Mouse (Mus musculus) liver, embryonic 13.5 days (tissue): Measurements from ENCODE around the gene Srsf1. TPM values are rescaled to one million over a fixed set of nuclear protein-coding genes. Genes with fewer than 3 reads are reported as not detected.
"Not testable (repeated sequence)": the region's sequence is repeated elsewhere in the genome, so short reads cannot be mapped to it uniquely, and the experiment has no call there.

Experiments used
- ATAC-seq: fragments of 200-750 bp; cut with Nextera tagmentation; 2 replicates; pipeline ENCODE4 v1.8.0; 2017; ENCODE audit warnings: low read depth, mild to moderate bottlenecking, moderate number of reproducible peaks, moderate library complexity
- DNase-seq: peaks from one replicate; pipeline ENCODE4 v3.0.0; 2022
- H3K27ac ChIP-seq: fragments of 300-500 bp; sonication (generic); 2 replicates; pipeline ENCODE4 v1.5.1; 2015; ENCODE audit warnings: moderate library complexity, mild to moderate bottlenecking, inconsistent platforms
- H3K27me3 ChIP-seq: fragments of 300-500 bp; sonication (generic); 2 replicates; pipeline ENCODE4 v1.6.1; 2015; ENCODE audit warnings: mild to moderate bottlenecking, inconsistent platforms
- H3K36me3 ChIP-seq: fragments of 300-500 bp; sonication (generic); 2 replicates; pipeline ENCODE4 v1.6.1; 2015; ENCODE audit warnings: mild to moderate bottlenecking, inconsistent platforms
- H3K4me1 ChIP-seq: fragments of 300-500 bp; sonication (generic); replicated peaks from 2 replicates; pipeline ENCODE4 v1.6.1; 2015; ENCODE audit warnings: inconsistent platforms
- H3K4me2 ChIP-seq: fragments of 300-500 bp; sonication (generic); 2 replicates; pipeline ENCODE4 v1.6.1; 2015; ENCODE audit warnings: inconsistent platforms, mild to moderate bottlenecking, moderate library complexity
- H3K4me3 ChIP-seq: fragments of 300-500 bp; sonication (generic); replicated peaks from 2 replicates; pipeline ENCODE4 v1.5.1; 2015; ENCODE audit warnings: mild to moderate bottlenecking, inconsistent platforms
- H3K9ac ChIP-seq: fragments of 300-500 bp; sonication (generic); 2 replicates; pipeline ENCODE4 v1.6.1; 2015; ENCODE audit warnings: mild to moderate bottlenecking, inconsistent platforms
- H3K9me3 ChIP-seq: fragments of 300-500 bp; sonication (generic); replicated peaks from 2 replicates; pipeline ENCODE4 v1.6.1; 2016; ENCODE audit warnings: inconsistent platforms
- WGBS: fragments of 180-500 bp; shearing (Covaris S2); methylation state at CpG from one replicate; pipeline ENCODE4 v1.1.7; 2015; ENCODE audit not compliant: insufficient replicate concordance; 5-methylcytosine and 5-hydroxymethylcytosine counted together
- polyA plus RNA-seq: library from polyadenylated mRNA; unstranded; fragments of >200 nt; fragmentation: Nextera tagmentation; extraction: Ambion mirVana; gene quantifications from 2 replicates; pipeline ENCODE4 v1.2.1, GENCODE M21; 2015

The Srsf1 gene
- polyA plus RNA-seq, 1 experiment from 2014 or later = 157 TPM

DNA sequence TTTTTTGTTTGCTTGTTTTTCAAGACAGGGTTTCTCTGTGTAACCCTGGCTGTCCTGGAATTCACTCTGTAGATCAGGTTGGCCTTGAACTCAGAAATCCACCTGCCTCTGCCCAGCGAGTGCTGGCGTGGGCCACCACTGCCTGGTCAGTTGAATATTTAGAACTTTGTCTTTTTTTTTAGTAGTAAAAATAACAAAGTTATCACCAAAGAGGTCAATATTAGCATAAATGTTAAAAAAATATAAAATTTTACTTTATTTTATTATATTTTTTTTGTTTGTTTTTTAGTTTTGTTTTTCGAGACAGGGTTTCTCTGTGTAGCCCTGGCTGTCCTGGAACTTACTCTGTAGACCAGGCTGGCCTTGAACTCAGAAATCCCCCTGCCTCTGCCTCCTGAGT lies 2.0 kb upstream of the Srsf1 start:
- 93% methylated on average over 3 of the region's 3 CpGs for WGBS
- not testable (repeated sequence) for H3K27me3 ChIP-seq, ATAC-seq, DNase-seq, H3K9me3 ChIP-seq
- Histone ChIP-seq H3K27ac (peak overlapping the region; percentile 99), H3K36me3 (peaks cover 18% of the 10 kb centered on the region), H3K4me2 (peak overlapping the region; percentile 80), H3K4me1 (peaks cover 30% of the 10 kb centered on the region), H3K9ac (peak overlapping the region; percentile 100), H3K4me3 (peak overlapping the region; percentile 100)

- Histone ChIP-seq H3K4me1 (peaks cover 37% of the 10 kb centered on the region), H3K4me3 (peak overlapping the region; percentile 100), H3K36me3 (peaks cover 24% of the 10 kb centered on the region), H3K4me2 (peak overlapping the region; percentile 80), H3K9ac (peak overlapping the region; percentile 100), H3K9me3 (no peaks in the 10 kb centered on the region), H3K27ac (peak overlapping the region; percentile 99), H3K27me3 (no peaks in the 10 kb centered on the region)
- 43% methylated on average over 4 of the region's 4 CpGs for WGBS
- ATAC-seq (peak; percentile 62), DNase-seq (peak; percentile 48)
These were observed 1.3 kb upstream of the Srsf1 start for GRCm38 (mm10) chr11:88045878-88046277.

GRCm38 (mm10) chr11:88046323-88046937 lies 743 bp upstream of the Srsf1 start:
- Histone ChIP-seq H3K27me3 (no peaks in the 10 kb centered on the region), H3K4me2 (peak overlapping the region; percentile 80), H3K36me3 (peaks cover 27% of the 10 kb centered on the region), H3K4me1 (peaks cover 40% of the 10 kb centered on the region), H3K9ac (peak overlapping the region; percentile 100), H3K4me3 (peak overlapping the region; percentile 100), H3K9me3 (no peaks in the 10 kb centered on the region), H3K27ac (peak overlapping the region; percentile 99)
- WGBS = 30% methylated on average over 17 of the region's 17 CpGs
- DNase-seq (peak; percentile 56), ATAC-seq (no peak)

GRCm38 (mm10) chr11:88047871-88048531 lies 828 bp downstream of the Srsf1 start:
- Histone ChIP-seq H3K27ac (peak overlapping the region; percentile 99), H3K4me2 (peak overlapping the region; percentile 80), H3K4me3 (peak overlapping the region; percentile 100), H3K4me1 (peaks cover 44% of the 10 kb centered on the region), H3K9ac (peak overlapping the region; percentile 100), H3K36me3 (peaks cover 37% of the 10 kb centered on the region), H3K27me3 (no peaks in the 10 kb centered on the region), H3K9me3 (no peaks in the 10 kb centered on the region)
- DNase-seq (peak; percentile 51), ATAC-seq (peak; percentile 46)
- under 1% methylated on average over 63 of the region's 76 CpGs for WGBS

- Histone ChIP-seq H3K9me3 (no peaks in the 10 kb centered on the region), H3K27ac (peak overlapping the region; percentile 99), H3K36me3 (peaks cover 42% of the 10 kb centered on the region), H3K27me3 (no peaks in the 10 kb centered on the region), H3K4me2 (peak overlapping the region; percentile 80), H3K9ac (peak overlapping the region; percentile 100), H3K4me1 (peaks cover 44% of the 10 kb centered on the region), H3K4me3 (peak overlapping the region; percentile 100)
- WGBS = 11% methylated on average over 26 of the region's 26 CpGs
- DNase-seq (peak; percentile 26), ATAC-seq (no peak)
These were observed 1.9 kb downstream of the Srsf1 start for GRCm38 (mm10) chr11:88048961-88049670.

- peaks cover 45% of the 10 kb centered on the region for H3K36me3 ChIP-seq
These were observed 2.6 kb downstream of the Srsf1 start for GRCm38 (mm10) chr11:88049732-88050131.

DNA sequence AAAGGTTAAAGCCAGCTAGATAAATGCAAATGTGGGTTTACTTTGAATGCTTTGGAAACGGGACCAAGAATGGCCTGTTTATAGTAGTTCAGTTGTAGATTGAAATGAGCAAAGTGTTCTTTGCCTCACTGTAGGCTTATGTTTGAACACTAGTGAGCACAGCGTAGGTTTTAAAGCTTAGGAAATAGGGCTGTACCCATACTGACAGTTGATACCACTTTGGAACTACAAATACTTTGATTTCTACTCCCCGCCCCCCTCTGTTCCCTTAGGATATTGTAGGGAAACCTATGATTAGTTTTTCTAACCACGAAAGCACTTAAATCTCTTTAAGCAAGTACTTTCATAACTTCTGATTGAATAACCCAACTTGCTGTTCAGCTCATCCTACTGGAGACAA lies 5.5 kb downstream of the Srsf1 start:
- Histone ChIP-seq H3K27ac (no peak overlapping the region), H3K4me2 (no peak overlapping the region), H3K36me3 (peaks cover 50% of the 10 kb centered on the region), H3K27me3 (no peaks in the 10 kb centered on the region), H3K4me1 (peaks cover 27% of the 10 kb centered on the region), H3K4me3 (no peak overlapping the region), H3K9ac (no peak overlapping the region), H3K9me3 (no peaks in the 10 kb centered on the region)
- no peak for DNase-seq
- WGBS = 83% methylated on average over 4 of the region's 4 CpGs
- ATAC-seq = no peak

More at GRCm38 (mm10) chr11:88049732-88050131, 2.6 kb downstream of the Srsf1 start:
- H3K9ac ChIP-seq = peak overlapping the region; percentile 100
- H3K4me1 ChIP-seq = peaks cover 44% of the 10 kb centered on the region
- peak overlapping the region; percentile 100 for H3K4me3 ChIP-seq
- peak overlapping the region; percentile 7; the same call in 1 of the 2 replicates for H3K27ac ChIP-seq
- no peak for DNase-seq
- H3K27me3 ChIP-seq = no peaks in the 10 kb centered on the region
- H3K9me3 ChIP-seq = no peaks in the 10 kb centered on the region
- ATAC-seq = no peak
- H3K4me2 ChIP-seq = peak overlapping the region; percentile 80

- no peak overlapping the region for H3K4me2 ChIP-seq
- ATAC-seq = no peak
- H3K36me3 ChIP-seq = peaks cover 46% of the 10 kb centered on the region
- H3K9ac ChIP-seq = no peak overlapping the region
- no peak overlapping the region for H3K4me3 ChIP-seq
- H3K4me1 ChIP-seq = peaks cover 27% of the 10 kb centered on the region
- 68% methylated on average over 3 of the region's 3 CpGs for WGBS
- no peaks in the 10 kb centered on the region for H3K27me3 ChIP-seq
- H3K9me3 ChIP-seq = no peaks in the 10 kb centered on the region
- H3K27ac ChIP-seq = no peak overlapping the region
- no peak for DNase-seq
These were observed 6.6 kb downstream of the Srsf1 start for GRCm38 (mm10) chr11:88053821-88054220.

DNA sequence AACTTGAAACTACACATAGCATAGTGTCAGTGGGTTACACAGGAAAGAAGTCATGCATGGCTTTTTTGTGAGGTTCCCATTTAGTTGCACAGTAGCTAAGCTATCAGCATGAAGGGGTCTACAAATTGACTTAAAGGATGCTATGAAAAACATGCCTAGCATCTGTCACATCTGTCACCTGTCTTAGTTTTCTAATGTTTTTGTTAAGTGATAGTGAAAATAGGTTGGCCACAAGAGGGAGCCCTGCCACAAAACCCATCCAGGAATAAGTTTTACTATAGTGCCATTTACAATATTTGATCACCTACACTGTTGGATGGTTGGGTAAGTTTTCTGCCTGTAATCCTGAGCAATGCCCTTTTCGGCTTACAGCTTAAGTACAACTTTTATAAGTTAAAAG lies 7.4 kb downstream of the Srsf1 start:
- H3K9ac ChIP-seq = no peak overlapping the region
- H3K4me3 ChIP-seq = no peak overlapping the region
- peak; percentile 37; the same call in 1 of the 2 replicates for ATAC-seq
- H3K27ac ChIP-seq = no peak overlapping the region
- peaks cover 28% of the 10 kb centered on the region for H3K4me1 ChIP-seq
- DNase-seq = peak; percentile 26
- no peaks in the 10 kb centered on the region for H3K27me3 ChIP-seq
- WGBS = 70% methylated on average over 1 of the region's 1 CpGs
- no peaks in the 10 kb centered on the region for H3K9me3 ChIP-seq
- peaks cover 39% of the 10 kb centered on the region for H3K36me3 ChIP-seq
- H3K4me2 ChIP-seq = no peak overlapping the region

DNA sequence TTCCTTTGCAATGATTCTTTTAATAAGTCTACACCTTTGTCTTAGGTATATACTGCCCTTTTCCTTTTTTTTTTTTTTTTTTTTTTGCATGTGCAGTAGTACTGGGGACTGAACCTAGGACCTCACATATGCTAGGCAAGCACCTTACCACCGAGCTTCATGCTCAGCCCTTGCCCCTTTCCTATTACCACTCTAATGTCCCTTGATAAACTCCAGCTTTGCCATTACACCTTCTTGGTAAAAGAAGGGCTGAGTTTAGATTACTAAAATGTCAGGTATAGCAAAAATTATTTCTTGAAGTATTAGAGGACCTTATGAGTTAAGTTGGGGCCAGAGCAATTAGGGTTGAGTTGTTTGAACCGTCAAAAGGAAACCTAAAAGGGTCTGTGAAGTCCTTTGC lies 8.6 kb downstream of the Srsf1 start:
- no peak overlapping the region for H3K4me2 ChIP-seq
- H3K4me1 ChIP-seq = peaks cover 17% of the 10 kb centered on the region
- no peak for DNase-seq
- no peak overlapping the region for H3K9ac ChIP-seq
- H3K4me3 ChIP-seq = no peak overlapping the region
- H3K27ac ChIP-seq = no peak overlapping the region
- ATAC-seq = no peak
- WGBS = 72% methylated on average over 2 of the region's 2 CpGs
- peaks cover 28% of the 10 kb centered on the region for H3K36me3 ChIP-seq
- H3K27me3 ChIP-seq = no peaks in the 10 kb centered on the region
- no peaks in the 10 kb centered on the region for H3K9me3 ChIP-seq

DNA sequence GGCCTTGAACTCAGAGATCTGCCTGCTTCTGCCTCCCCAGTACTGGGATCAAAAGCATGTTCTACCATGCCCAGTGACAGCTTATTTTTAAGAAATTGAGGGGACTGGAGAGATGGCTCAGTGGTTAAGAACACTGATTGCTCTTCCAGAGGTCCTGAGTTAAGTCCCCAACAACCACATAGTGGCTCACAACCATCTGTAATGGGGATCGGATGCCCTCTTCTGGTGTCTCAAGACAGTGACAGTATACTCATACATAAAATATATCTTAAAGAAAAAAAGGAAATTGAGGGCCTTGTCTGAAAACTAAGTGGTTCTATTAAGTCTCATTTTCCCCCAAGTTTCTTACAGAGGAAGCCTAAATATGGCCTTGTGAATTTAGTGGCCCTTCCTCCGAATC lies 10.6 kb downstream of the Srsf1 start:
- no peak for DNase-seq
- H3K27me3 ChIP-seq = no peaks in the 10 kb centered on the region
- WGBS = 67% methylated on average over 2 of the region's 2 CpGs
- H3K4me2 ChIP-seq = no peak overlapping the region
- H3K4me3 ChIP-seq = no peak overlapping the region
- no peak overlapping the region for H3K9ac ChIP-seq
- H3K27ac ChIP-seq = no peak overlapping the region
- peaks cover 8% of the 10 kb centered on the region for H3K4me1 ChIP-seq
- H3K36me3 ChIP-seq = peaks cover 15% of the 10 kb centered on the region
- H3K9me3 ChIP-seq = no peaks in the 10 kb centered on the region
- ATAC-seq = no peak
